Mouse (Mus musculus) stomach, postnatal 0 days (tissue): Measurements from ENCODE around the gene Ghsr.

Experiments
- CTCF ChIP-seq: IDR thresholded peaks from 2 replicates; pipeline ENCODE4 v1.5.1; 2016; ENCODE audit warnings: antibody characterized with exemption, low read depth, mild to moderate bottlenecking, moderate library complexity
- EP300 ChIP-seq: optimal IDR thresholded peaks from 2 replicates; pipeline ENCODE3; 2016; ENCODE audit warnings: antibody characterized with exemption

- TF ChIP-seq EP300: no peak
- no peak for TF ChIP-seq CTCF
Measured at GRCm38 (mm10) chr3:27413566-27413965, 42.4 kb downstream of the Ghsr start.
